Mouse (Mus musculus) thymus, postnatal 0 days (tissue): ENCODE data around the gene Paqr5. TPM values are rescaled to one million over a fixed set of nuclear protein-coding genes. Genes with fewer than 3 reads are reported as not detected.
A peak's percentile ranks its signal among the peaks of the same experiment; 100 is the strongest.

Source experiments
- DNase-seq: peaks from one replicate; pipeline ENCODE4 v3.0.0-alpha.2; 2015; ENCODE audit warnings: low spot score
- polyA plus RNA-seq: library from polyadenylated mRNA; unstranded; fragments of >200 nt; fragmentation: Nextera tagmentation; extraction: Ambion mirVana; gene quantifications from 2 replicates; pipeline ENCODE4 v1.2.1, GENCODE M21; 2015

Paqr5 gene
- polyA plus RNA-seq, 1 experiment from 2014 or later = 3.1 TPM

DNA sequence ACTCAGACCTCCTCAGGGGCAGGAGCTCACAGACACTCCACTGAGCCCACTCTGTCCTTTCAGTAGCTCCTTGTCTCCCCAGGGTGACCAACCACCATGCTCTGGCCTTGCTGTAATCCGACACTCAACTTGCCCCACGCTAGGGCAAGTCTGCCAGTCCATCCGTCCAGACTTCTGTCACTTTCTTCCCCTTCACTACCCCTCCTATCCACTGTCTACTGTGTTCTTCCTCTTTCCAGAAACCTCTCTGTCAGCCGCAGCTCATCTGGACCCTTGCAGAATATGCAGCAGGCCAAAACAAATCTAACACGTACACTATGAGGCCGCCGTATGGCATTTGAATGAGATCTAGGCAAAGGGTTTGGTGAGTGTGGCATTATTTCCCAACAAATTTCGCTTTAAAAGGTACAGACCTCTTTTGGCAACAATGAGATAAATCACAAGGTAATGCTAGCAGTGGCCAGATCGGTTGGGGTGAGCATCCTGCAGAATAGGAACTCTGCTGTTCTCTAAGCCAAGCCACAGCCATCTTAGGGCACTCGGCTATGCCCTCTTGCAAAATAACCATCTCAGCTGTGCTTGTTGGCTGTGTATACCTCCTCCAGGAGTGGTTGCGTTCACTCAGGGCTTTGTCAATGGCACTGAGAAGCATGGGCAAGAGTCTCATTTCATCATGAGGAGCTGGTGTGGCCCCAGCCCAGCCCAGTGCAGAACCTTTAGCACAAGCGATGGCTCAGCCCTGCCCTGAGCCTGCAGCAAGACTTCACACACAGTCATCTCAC, 13.1 kb downstream of the Paqr5 start:
- DNase-seq = no peak

GRCm38 (mm10) chr9:62008360-62008759, 18.3 kb downstream of the Paqr5 start:
- no peak for DNase-seq

DNA sequence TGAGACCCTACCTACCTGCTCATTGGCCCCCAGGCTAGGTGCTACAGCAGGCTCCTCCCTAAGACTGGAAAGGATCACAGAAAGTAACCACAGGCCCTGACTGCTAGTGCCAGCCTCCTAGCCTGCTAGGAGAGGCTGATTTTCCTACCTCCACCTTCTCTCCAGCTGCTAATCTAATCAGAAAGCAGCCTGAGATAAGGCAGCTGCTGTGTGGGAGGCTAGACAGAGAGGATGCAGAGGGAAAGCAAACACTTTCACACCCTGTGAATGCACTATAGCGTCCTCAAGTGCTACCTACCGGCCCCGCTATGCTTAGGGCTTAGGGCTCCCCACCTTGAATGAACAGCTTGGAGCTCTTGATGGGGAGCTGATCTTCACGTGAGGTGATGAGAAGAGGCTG, 19.6 kb downstream of the Paqr5 start:
- DNase-seq = no peak

DNA sequence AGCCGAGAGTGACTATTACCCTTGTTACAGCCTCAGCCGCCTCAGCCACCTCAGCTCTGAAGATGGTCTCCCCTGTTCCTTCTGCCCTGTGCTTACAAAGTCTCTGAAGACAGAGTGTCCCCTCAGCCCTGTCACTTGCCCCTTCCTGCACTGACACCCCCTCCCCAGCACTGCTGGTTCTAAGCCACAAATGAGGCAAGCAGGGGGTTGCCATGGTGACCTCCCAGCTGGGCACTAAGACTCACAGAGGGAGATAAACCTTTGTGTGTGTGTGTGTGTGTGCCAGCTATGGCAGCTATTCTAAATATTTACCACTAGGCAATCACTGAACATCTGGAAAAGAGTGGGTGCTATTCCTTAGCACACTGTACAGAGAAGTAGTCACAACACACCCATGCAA, 23.0 kb downstream of the Paqr5 start:
- DNase-seq = no peak

DNA sequence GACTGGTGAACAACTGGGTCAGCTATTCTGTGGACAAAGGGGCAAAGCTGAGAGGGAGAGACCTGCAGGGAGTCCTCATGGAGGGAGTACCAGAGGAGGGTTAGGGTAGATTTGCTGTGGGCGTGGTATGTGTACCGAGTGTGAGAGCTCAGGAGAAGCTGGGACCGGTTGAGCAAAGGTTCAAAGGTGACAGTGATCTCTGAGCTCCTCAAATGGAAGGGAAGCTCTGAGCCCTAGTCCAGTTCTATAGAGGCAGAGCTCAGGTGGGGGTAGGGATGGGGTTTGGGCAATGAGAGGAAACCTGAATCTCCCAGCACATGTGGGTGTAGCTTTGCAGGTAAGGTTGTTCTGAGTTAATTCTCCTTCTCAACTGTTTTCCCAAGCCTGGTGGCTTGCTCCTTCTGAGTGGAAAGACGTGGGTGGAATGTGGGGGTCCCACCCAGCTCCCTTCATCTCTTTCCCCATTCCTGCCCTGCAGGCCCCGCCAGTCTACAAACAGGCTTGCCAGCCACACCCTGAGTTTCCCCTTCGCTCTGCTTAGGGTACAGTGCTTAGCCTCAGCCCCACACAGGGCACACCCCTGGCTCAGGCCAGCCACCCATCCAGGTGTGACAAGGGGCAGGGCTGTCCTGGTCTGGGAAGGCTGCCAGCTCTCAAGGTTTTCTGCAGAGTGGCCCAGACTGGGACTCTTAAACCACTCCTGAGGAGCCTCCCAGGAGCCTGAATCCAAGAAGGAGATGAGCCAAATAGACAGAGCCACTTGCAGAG, 26.8 kb downstream of the Paqr5 start:
- no peak for DNase-seq

- DNase-seq = no peak
These were observed 28.8 kb downstream of the Paqr5 start for GRCm38 (mm10) chr9:61997860-61998259.

- no peak for DNase-seq
These were observed 35.5 kb downstream of the Paqr5 start for GRCm38 (mm10) chr9:61991158-61991557.

- DNase-seq = no peak
These were observed 35.9 kb downstream of the Paqr5 start for GRCm38 (mm10) chr9:61990738-61991137.

- DNase-seq = peak; percentile 60
These were observed 40.6 kb downstream of the Paqr5 start for GRCm38 (mm10) chr9:61986055-61986454.

- DNase-seq = peak; percentile 64
These were observed 41.3 kb downstream of the Paqr5 start for GRCm38 (mm10) chr9:61985183-61985863.

DNA sequence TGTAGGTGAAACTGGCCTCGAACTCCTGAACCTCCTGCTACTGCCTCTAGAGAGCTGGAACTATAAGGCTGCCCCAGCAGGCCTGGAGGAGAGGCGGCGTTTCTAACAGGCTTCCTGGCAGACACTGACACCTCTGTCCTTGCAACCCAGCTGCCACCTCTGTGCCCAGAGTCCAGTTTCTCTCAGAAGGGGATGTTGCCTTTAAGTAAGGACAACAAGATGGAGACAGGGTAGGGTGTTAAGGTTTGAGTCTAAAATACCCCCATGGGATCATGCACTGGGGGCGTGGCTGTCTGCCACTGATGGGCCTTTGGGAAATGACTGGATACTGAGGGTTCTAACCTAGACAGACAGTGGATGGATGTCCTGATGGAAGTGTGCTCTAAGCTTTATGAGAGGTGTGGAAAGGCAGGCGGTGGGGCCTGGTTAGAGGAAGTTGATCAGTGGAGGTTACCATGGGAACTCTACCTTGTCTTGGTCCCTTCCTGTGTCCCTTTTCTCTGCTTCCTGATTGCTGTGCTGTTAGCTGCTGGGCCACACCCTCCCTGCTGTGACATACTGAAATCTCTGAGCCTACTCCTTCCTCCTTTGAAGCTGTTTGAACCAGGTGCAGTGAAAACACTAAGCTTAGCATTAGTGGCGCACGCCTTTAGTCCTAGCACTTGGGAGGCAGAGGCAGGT, 43.6 kb downstream of the Paqr5 start:
- peak; percentile 71 for DNase-seq

DNA sequence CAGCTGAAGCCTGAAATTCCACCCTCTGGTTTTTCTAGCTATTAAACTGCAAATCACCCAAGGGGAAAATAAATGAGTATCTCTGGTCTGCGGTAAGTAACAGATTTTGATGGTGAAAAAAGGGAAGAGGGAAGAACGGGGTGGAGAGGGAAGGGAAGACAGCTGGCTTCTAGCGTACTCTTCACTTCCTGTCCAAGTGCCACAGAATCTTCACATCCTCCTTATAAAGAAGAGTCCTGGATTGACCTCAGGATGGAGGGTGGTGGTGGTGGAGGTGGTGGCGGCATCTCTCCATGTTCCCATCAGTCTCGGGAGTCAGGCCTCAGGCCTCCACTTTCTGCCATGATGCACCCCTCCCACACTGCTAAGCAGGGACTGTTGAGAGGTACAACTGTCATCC, 44.8 kb downstream of the Paqr5 start:
- DNase-seq = no peak

- no peak for DNase-seq
These were observed 46.7 kb downstream of the Paqr5 start for GRCm38 (mm10) chr9:61979983-61980382.

GRCm38 (mm10) chr9:61977258-61977945, 49.3 kb downstream of the Paqr5 start:
- DNase-seq = no peak

DNA sequence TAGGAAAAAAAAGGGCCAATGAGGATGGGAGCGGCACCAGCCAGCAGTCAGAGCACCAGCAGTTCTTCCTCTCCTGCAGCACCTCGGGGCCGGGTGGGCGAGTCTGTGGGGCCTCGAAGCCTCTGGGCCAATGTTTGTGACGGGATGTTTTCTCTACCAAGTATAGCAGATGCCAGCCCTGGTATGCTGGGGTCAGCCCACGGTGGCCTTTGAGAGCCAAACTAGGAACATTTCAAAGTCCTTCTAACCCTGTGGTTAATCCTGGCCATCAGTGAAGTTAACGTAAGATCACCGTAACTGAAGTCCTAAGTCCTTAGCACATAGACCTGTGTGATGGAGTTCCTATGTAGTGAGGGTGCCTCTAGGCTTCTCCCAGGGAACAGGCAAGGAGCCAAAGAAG, 54.6 kb downstream of the Paqr5 start:
- DNase-seq = no peak

DNA sequence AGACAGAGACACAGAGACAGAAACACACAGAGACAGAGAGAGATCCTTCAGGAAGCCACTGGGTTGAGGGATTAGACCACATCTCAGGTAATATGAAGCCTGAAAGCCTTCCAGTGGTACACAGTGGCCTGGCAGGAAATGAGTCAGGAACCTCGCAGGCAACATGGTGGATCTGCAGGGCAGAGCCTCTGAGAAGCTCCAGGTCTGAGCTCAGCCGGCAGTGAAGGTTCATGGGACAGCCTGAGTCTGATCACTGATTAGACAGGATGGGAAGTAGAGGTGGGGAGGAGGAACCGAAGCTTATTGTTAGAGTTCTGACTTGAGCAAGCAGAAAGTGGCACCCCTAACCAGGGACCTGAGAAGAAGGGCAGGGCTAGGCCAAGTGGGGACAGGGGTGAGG, 55.6 kb downstream of the Paqr5 start:
- no peak for DNase-seq

DNA sequence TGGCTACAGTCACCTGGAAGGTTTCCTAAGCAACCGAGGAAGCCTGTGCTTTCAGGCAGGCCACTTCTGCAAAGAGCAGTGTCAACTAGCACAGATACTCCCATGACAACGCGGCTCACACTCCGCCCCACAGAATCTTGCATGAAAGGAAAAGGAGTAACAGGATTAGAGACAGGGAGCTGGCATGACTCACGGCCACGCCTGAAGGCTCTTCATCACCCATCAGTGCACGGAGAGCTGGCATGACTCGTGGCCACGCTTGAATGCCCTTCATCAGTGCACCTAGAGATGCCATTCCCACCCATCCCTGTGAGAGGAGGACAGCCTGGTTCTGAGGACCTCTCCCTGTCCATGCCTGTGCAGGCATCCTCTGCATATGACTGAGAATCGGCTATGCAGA, 59.3 kb downstream of the Paqr5 start:
- no peak for DNase-seq

GRCm38 (mm10) chr9:61965987-61966386, 60.7 kb downstream of the Paqr5 start:
- no peak for DNase-seq

- peak; percentile 83 for DNase-seq
These were observed 61.2 kb downstream of the Paqr5 start for GRCm38 (mm10) chr9:61965411-61965930.

GRCm38 (mm10) chr9:61963356-61963755, 63.3 kb downstream of the Paqr5 start:
- no peak for DNase-seq

DNA sequence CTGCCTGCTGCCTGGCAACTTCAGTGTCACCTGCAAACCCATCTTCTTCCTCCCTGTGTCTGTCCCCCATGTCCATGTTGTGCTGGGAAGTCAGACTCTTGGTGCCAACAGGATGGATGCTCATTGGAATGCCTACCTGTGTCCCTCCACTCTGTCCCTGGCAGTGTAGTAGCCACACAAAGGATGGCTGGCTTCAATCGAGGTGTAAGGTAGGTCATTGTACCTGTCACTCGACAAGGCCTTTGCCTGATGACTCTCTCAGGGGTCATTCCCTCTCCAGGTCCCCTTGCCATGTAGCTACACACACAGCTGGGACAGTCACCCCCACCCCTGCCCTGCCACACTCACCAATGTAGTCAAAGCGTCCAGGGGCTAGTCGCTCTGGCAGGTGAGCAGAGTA, 65.5 kb downstream of the Paqr5 start:
- peak; percentile 15 for DNase-seq
